Mouse (Mus musculus): ENCODE data around the gene Tmem163.

DNA sequence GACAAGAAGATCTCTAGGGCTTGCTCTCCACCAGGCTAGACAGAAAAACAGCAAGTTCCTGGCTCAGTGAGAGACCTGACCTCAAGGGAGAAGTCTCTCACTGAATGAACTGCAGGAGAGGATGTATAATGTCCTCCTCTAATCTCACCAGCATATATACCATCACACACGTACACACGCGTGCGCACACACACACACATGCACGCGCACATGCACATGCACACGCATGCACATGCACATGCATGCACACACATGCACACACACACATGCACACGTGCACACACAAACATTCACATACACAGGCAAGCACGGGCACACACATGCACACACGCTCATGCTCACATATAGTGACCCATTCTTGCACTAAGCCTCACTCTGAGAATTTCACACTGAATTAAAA lies 164.5 kb downstream of the Tmem163 start:
- TF ChIP-seq CTCF (IDR thresholded peaks at IDR 0.05; ENCODE audit: low read depth, low read length) (no peak), POLR2A (IDR thresholded peaks at IDR 0.05; ENCODE audit: extremely low read depth, insufficient read depth, low read length) (no peak)
